Mouse (Mus musculus) ES-Bruce4 (cell line): Measurements from ENCODE around the gene Trp53rka.

Experiments used
- CTCF ChIP-seq: IDR thresholded peaks from one replicate; pipeline ENCODE4 v1.8.1; 2011; ENCODE audit warnings: low read depth, low read length
- EP300 ChIP-seq: IDR thresholded peaks from 2 replicates; pipeline ENCODE4 v1.6.1; 2011; ENCODE audit warnings: low read depth, low read length; ENCODE audit not compliant: insufficient read depth
- POLR2A ChIP-seq: IDR thresholded peaks from one replicate; pipeline ENCODE4 v1.8.1; 2011; ENCODE audit warnings: low read length; ENCODE audit not compliant: insufficient read depth

DNA sequence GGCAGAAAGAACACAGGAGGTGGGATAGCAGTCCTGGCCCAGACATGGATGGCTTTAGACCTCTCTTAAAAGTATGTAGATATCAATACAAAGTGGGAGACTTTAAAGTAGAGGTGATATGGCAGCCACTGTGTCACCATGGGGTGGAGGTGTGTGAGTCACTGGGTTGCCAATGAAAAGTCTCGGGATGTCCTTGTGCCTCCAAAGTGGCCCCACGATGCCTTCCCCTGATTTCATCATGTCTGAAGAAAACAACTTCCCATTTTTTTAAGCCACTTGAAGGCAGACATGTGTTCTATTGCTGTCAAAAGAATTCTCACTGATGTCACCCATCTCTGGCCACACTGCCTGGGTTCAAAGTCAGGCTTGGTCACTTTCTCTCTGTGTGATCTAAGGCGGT, 48.3 kb downstream of the Trp53rka start:
- TF ChIP-seq CTCF (no peak), POLR2A (no peak), EP300 (no peak)
